ENCODE assay signal across 13 mouse cellular contexts in genomic region chr8:46480533-46480900, GRCm38 (mm10). TPM values are rescaled to one million over a fixed set of nuclear protein-coding genes. Genes with fewer than 3 reads are reported as not detected.
A peak's percentile ranks its signal among the peaks of the same experiment; 100 is the strongest.
DNase-seq lines count a peak whose midpoint lies in the region; ATAC-seq and TF ChIP-seq lines count a peak whose summit lies in the region.
"Had no signal": no experiment of that assay in that cellular context is flagged by ENCODE, and none has a peak within 500 bp of the region (broad histone marks: within the 10 kb centered on the region; RNA-seq: fewer than 3 reads in every experiment).

No protein-coding gene starts in this region.

- peaks cover 4% of the 10 kb centered on the region; the same call in 1 of the 2 replicates for H3K36me3 ChIP-seq in heart, adult 2 months (ENCODE audit: control insufficient read depth, insufficient read depth, low read length)
- no peaks in the 10 kb centered on the region for H3K36me3 ChIP-seq in kidney, postnatal 0 days (ENCODE audit: insufficient read depth, low read length)
- peaks cover 1% of the 10 kb centered on the region; the same call in 1 of the 2 replicates for H3K36me3 ChIP-seq in intestine, embryonic 16.5 days (ENCODE audit: control insufficient read depth, insufficient read depth, low read length)
- H3K36me3 ChIP-seq: embryonic facial prominence, embryonic 15.5 days; forebrain, embryonic 15.5 days had no signal

- DNase-seq in heart, adult 2 months: no peak
- DNase-seq in heart, adult 8-10 months (ENCODE audit: low spot score): no peak
- DNase-seq in kidney, postnatal 0 days (ENCODE audit: low spot score): no peak
- no peak for DNase-seq in kidney, postnatal 14 days
- DNase-seq in retina, postnatal 1 day: peak; percentile 66
- DNase-seq in lung, adult 18-20 months: no peak
- DNase-seq: kidney, adult 18-20 months; thymus, postnatal 25 days had no signal

- peak overlapping the region; percentile 92 for H3K27ac ChIP-seq in heart, adult 2 months
- peak overlapping the region; percentile 57 for H3K27ac ChIP-seq in kidney, postnatal 0 days
- peak overlapping the region; percentile 38 for H3K27ac ChIP-seq in intestine, embryonic 16.5 days (ENCODE audit: low read length)
- H3K27ac ChIP-seq: embryonic facial prominence, embryonic 15.5 days; forebrain, embryonic 15.5 days had no signal

- H3K4me1 ChIP-seq in heart, adult 2 months (ENCODE audit: control insufficient read depth, insufficient read depth, low read length): peaks cover 22% of the 10 kb centered on the region
- H3K4me1 ChIP-seq in kidney, postnatal 0 days (replicated peaks; ENCODE audit: insufficient read depth, low read length): peaks cover 8% of the 10 kb centered on the region; the same call in 1 of the 2 replicates
- H3K4me1 ChIP-seq in intestine, embryonic 16.5 days (ENCODE audit: control insufficient read depth, insufficient read depth, low read length): peaks cover 30% of the 10 kb centered on the region
- H3K4me1 ChIP-seq: forebrain, embryonic 15.5 days had no signal

- peak overlapping the region; percentile 45; the same call in 1 of the 2 replicates for H3K9ac ChIP-seq in heart, adult 2 months (ENCODE audit: low read depth, low read length)
- H3K9ac ChIP-seq in kidney, postnatal 0 days (ENCODE audit: low read depth, low read length): no peak overlapping the region
- H3K9ac ChIP-seq in intestine, embryonic 16.5 days (ENCODE audit: low read depth, low read length): no peak overlapping the region
- H3K9ac ChIP-seq: embryonic facial prominence, embryonic 15.5 days; forebrain, embryonic 15.5 days had no signal

- no peaks in the 10 kb centered on the region for H3K27me3 ChIP-seq in heart, adult 2 months (ENCODE audit: control insufficient read depth, insufficient read depth, low read length)
- no peaks in the 10 kb centered on the region for H3K27me3 ChIP-seq in kidney, postnatal 0 days (ENCODE audit: insufficient read depth, low read length)
- H3K27me3 ChIP-seq in intestine, embryonic 16.5 days (replicated peaks; ENCODE audit: control insufficient read depth, insufficient read depth, low read length): no peaks in the 10 kb centered on the region
- H3K27me3 ChIP-seq: embryonic facial prominence, embryonic 15.5 days; forebrain, embryonic 15.5 days had no signal

- no peak overlapping the region for H3K4me2 ChIP-seq in kidney, postnatal 0 days (ENCODE audit: low read length)
- H3K4me2 ChIP-seq in intestine, embryonic 16.5 days (ENCODE audit: low read depth, low read length): no peak overlapping the region
- H3K4me2 ChIP-seq: embryonic facial prominence, embryonic 15.5 days; forebrain, embryonic 15.5 days; midbrain, embryonic 11.5 days had no signal

- H3K9me3 ChIP-seq in kidney, postnatal 0 days (replicated peaks; ENCODE audit: low read length): no peaks in the 10 kb centered on the region
- H3K9me3 ChIP-seq in intestine, embryonic 16.5 days (ENCODE audit: control insufficient read depth, low read length): no peaks in the 10 kb centered on the region
- H3K9me3 ChIP-seq: embryonic facial prominence, embryonic 15.5 days; forebrain, embryonic 15.5 days had no signal

- no peak for TF ChIP-seq POLR2A in heart, adult 2 months (IDR thresholded peaks at IDR 0.05; ENCODE audit: insufficient read depth, low read depth, low read length)

- TF ChIP-seq CTCF in heart, adult 2 months (IDR thresholded peaks at IDR 0.05): no peak
- TF ChIP-seq CTCF in kidney, postnatal 0 days (IDR thresholded peaks at IDR 0.05; ENCODE audit: low read depth): no peak

- 53% methylated on average over 6 of the region's 6 CpGs for WGBS in heart, adult 2 months
- WGBS in kidney, postnatal 0 days: 46% methylated on average over 6 of the region's 6 CpGs
- WGBS in intestine, embryonic 16.5 days: 24% methylated on average over 6 of the region's 6 CpGs

- intact Hi-C loops in heart, adult 2 months (cut with DNase I): no loop called here

- no peak for TF ChIP-seq EP300 in heart, adult 2 months (IDR thresholded peaks at IDR 0.05; ENCODE audit: insufficient read depth, low read depth, low read length)

- peaks cover 11% of the 10 kb centered on the region for H3K79me2 ChIP-seq in heart, adult 2 months (replicated peaks; ENCODE audit: control insufficient read depth, insufficient read depth, low read length)

- no peak for ATAC-seq in kidney, postnatal 0 days (replicated peaks; ENCODE audit: low FRiP score, low read depth)
- peak; percentile 32 for ATAC-seq in intestine, embryonic 16.5 days
- ATAC-seq in erythroblast, adult 5-6 weeks (replicated peaks; ENCODE audit: low FRiP score, poor library complexity, severe bottlenecking): no peak
- ATAC-seq: forebrain, embryonic 15.5 days had no signal

- H3K4me3 ChIP-seq in heart, adult 2 months: no peak overlapping the region
- no peak overlapping the region for H3K4me3 ChIP-seq in kidney, postnatal 0 days (replicated peaks; ENCODE audit: low read depth, low read length)
- no peak overlapping the region for H3K4me3 ChIP-seq in intestine, embryonic 16.5 days (ENCODE audit: low read length)
- H3K4me3 ChIP-seq: embryonic facial prominence, embryonic 15.5 days; forebrain, embryonic 15.5 days had no signal

RNA-seq across cellular contexts. Expression of gene Acsl1, which starts 9.7 kb away (rescaled TPM):
- 100 to 1,000 TPM; 774 to 911 TPM for total RNA-seq in heart, adult 2 months (2021)
- polyA plus RNA-seq in heart, adult 2 months (2012; rRNA removed): 330 and 577 TPM in 2 replicates
- 100 to 1,000 TPM; 930 to 978 (median 952) TPM for total RNA-seq in heart, adult 8-10 months (2022)
- polyA plus RNA-seq in kidney, postnatal 0 days (2015; fragmentation: Nextera tagmentation; extraction: Ambion mirVana): 47.0 and 49.7 TPM in 2 replicates
- 48.3 and 56.0 TPM in 2 replicates for polyA plus RNA-seq in intestine, embryonic 16.5 days (2015; fragmentation: Nextera tagmentation; extraction: Ambion mirVana)
- 393 and 430 TPM in 2 replicates for total RNA-seq in erythroblast, adult 5-6 weeks (2015; ENCODE audit: low replicate concordance)
- total RNA-seq in erythroblast, adult 5-6 weeks (2017; ENCODE audit: low replicate concordance): 573 and 623 TPM in 2 replicates

Comparison
In these comparisons a context has a peak if more than half of its experiments do, and no peak if none do; other contexts are left out.
1. H3K27ac ChIP-seq: peak in every context shown above with its lines; median percentile 92 in heart, adult 2 months; 57 in kidney, postnatal 0 days; 38 in intestine, embryonic 16.5 days.